Mouse (Mus musculus) MEL-GATA-1-ER (cell line): ENCODE measurements at regions not wholly inside any gene's neighbourhood (a gene's known extent, or its start where the extent isn't known, plus 50 kb on each side); places are given as distances from the start of the nearest gene placed in this dataset.

Source experiments
- DNase-seq: peaks from one replicate; pipeline ENCODE4 v3.0.0-alpha.2; 2012; ENCODE audit warnings: low read depth; ENCODE audit errors: extremely low read depth

DNA sequence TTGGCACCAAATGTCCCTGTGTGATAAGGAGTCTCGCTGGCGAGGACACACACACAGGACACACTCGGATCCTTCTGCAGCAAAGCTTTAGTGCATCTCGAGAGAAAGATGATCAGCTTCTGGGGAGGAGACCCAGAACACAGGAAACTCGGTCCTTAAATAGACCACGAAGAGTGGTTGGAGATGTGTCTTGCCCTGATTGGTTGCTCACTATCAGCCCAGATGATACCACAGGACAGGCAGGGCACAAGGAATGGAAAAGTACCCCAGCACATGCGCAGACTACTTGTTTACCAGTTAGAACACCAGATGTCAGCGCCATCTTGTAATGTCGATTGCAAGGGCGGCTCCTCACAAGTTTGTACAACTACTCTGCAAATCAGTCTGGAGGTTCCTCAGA, 108.0 kb upstream of the Peg12 start:
- DNase-seq: peak; percentile 70

DNA sequence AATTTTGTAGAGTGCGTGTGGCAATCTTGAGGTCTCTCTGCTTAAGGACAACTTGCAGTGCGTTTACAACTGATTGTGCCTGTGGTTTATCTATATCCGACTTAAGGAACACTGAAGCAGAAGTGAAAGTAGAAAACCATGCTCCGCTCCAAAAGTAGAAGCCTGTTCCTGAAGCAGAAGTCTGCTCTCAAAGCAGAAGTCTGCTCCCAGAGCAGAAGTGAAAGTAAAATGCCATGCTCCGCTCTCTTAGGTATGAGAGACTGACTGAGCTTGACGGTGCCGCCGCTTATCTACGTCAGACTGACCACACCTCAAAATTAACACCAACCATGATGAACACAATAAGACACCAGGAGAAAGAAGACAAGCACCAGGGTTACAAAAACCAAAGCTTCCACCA, 107.4 kb upstream of the Peg12 start:
- DNase-seq: peak; percentile 77

DNA sequence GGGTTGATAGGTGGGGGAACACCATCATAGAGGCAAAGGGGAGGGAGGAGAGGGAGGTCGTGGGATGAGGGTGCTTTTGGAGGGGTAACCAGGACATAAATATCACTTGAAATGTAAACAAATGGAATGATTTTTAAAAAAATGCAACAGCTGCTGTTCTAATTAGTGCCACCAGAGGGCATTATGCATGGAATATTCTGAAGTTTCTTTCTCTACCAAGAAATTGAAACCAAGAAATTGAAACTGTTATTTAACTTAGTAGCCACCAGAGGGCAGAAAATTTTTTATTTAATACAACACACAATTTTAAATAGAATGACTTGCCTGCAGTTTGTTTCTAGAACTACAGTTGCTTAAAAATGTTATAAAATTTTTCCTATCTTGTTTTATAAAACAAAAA, 77.9 kb upstream of the Peg12 start:
- DNase-seq: peak; percentile 16
